Mouse (Mus musculus) spleen, adult 18-20 months (tissue): ENCODE results near the gene Olfr212.
"Not testable (repeated sequence)": the region's sequence is repeated elsewhere in the genome, so short reads cannot be mapped to it uniquely, and the experiment has no call there.

Source experiments
- DNase-seq, 2 experiments: peaks; one replicate each; pipeline ENCODE4 v3.0.0; 2022; ENCODE audit warnings: mixed read lengths in 2 of 2

Olfr212 gene

GRCm38 (mm10) chr6:116506302-116507003, at the start of gene Olfr212:
Olfr212 (plus strand) TSS chr6:116506516.
- DNase-seq = not testable (repeated sequence)

DNA sequence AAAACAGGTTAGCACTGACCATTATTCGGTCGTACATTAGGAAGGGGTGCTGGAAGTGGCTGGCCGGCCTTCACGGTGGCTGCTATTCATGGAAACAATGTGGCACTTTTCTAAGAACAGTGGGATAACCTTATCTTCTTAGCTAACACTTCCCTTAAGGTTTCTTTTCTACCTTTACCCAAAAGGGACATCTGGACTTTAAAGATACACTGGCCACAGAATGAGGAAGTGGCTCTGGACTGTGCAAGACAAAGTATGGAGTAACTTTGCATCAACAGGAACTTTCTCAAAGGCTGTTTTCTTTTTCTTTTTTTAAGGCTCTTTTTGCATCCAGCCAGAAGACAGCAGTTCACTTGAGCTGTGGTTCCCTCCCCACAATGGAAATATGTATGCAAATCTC, 47.6 kb upstream of the Olfr212 start:
- DNase-seq = no peak

- DNase-seq = no peak
Measured at GRCm38 (mm10) chr6:116459232-116459631, 47.1 kb upstream of the Olfr212 start.

DNA sequence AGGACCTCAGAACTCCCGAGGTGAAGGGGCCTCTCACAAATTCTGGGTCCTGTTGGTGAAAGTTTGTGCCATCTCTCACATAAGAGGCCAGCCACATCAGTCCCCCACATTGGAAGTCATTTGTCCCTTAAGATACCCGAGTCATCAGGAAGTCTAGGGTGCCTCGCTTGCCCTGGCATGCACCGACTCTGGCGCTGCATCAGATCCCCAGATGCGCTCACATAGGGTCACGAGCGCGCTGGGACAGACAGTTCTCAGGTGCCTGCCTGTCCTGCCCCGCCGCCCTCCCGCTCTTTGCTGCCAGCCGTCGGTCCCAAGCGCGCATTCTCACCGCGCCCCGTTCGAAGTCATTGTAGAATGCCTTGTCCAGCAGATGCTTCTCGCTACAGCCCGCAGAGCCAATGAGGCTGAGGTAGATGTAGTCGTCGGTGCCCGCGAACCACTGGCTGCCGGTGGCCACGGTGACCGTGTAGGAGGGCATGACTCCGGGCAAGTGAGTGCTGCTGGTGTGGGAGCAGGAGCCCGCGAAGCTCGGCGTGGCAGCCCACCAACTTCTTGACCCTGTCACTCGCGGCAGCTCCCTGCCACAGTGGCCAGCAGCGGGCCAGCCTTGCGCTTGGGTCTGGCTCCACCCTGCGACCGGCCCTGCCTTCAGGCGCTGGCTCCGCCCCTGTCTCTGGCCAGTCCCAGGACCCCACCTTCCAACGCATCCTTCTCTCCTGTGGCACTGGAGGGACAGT, 45.6 kb upstream of the Olfr212 start, which contains the start of gene Alox5:
Gene Alox5, minus strand, starts transcription at position 635 of the 740 bp plus-strand sequence.
- DNase-seq = no peak

DNA sequence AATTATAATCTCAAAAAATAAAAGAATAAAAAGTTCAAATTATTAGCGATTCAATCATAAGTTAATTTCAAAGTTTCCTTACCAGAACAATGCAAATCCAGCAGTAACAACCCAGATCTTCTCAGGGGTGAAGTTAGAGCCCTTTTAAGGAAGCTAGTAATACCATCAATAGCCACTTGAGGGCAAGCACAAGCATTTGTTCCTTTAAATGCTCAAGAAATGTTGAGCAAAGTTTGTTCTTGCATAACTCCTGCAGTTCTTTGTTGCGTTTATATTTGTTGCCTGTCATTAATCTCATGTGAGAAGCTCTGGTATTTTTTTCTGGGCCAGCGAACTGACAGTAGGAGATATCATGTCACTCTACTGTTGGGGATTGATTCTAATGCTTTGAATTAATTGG, 38.2 kb upstream of the Olfr212 start:
- DNase-seq = no peak

- no peak for DNase-seq
Measured at GRCm38 (mm10) chr6:116485081-116485480, 21.2 kb upstream of the Olfr212 start.

DNA sequence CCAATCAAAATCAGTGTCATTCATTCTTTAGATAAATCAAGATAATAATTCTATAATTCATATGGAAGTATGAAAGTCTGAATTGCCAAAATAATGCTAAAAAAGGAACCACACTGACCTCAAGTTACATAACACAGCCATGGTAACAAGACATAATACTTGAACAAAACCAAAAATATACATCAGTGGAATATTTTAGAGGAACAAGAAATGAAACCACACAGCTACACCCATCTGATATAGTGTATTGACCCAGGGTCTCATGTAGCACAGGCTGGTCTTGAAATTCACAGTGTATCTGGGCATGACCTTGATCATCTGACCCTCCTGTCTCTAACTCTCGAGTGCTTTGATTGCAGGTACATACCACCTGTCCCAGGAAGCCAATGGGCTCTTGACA, 19.5 kb upstream of the Olfr212 start:
- no peak for DNase-seq

DNA sequence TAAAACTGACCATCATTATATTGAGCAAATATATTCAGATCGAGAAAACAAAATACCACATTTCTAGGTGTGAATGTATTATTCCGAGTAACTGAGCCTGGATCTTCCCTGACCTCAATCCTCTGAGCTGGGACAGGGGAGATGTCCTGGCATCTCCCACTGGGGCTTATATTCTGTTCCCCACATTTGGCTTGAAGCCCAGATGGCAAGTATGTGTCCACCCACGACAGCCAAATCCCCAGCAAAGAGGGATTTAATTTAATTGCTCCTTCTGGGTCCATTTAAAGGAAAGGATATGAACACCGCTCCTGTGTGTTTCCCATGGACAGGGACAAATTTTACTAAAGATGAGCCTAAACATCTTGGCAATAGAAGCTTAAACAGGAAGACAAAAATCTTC, 17.5 kb upstream of the Olfr212 start, which contains the start of gene Olfr211:
Gene Olfr211, plus strand, starts transcription at position 301 of the 400 bp plus-strand sequence.
- DNase-seq = no peak

GRCm38 (mm10) chr6:116493742-116494141, 12.6 kb upstream of the Olfr212 start:
- DNase-seq = no peak

- no peak for DNase-seq
Measured at GRCm38 (mm10) chr6:116495960-116496359, 10.4 kb upstream of the Olfr212 start.

DNA sequence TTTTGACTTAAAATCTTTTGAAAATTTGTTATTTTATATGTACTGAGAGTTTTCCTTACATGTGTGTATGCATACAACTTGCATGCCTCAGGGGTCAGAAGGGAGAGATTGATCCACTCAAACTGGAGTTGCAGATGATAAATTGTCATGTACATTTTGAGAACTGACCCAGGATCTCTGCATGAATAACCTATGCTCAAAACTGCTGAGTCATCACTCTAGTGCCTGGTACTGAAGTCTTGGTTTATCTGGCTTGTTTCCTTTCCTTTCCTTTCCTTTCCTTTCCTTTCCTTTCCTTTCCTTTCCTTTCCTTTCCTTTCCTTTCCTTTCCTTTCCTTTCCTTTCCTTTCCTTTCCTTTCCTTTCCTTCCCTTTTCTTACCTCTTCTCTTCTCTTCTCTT, 8.5 kb downstream of the Olfr212 start:
- DNase-seq = no peak

GRCm38 (mm10) chr6:116538156-116538555, 31.8 kb downstream of the Olfr212 start, which contains the start of gene Olfr213:
Olfr213 (plus strand) TSS chr6:116538456.
- no peak for DNase-seq

- DNase-seq = no peak
Measured at GRCm38 (mm10) chr6:116542500-116542899, 36.2 kb downstream of the Olfr212 start.

- DNase-seq = not testable (repeated sequence)
Measured at GRCm38 (mm10) chr6:116550841-116551240, 44.5 kb downstream of the Olfr212 start, which contains the start of gene Gm5580. Gm5580 (plus strand) TSS chr6:116551141.

- no peak for DNase-seq
Measured at GRCm38 (mm10) chr6:116553935-116554334, 47.6 kb downstream of the Olfr212 start, which contains the start of gene Olfr214. Olfr214 (plus strand) TSS chr6:116554235.

GRCm38 (mm10) chr6:116554952-116555351, 48.6 kb downstream of the Olfr212 start:
- no peak for DNase-seq
